Mouse (Mus musculus) MEL (cell line): Measurements from ENCODE around the gene Dmac2.

Experiments used
- BHLHE40 ChIP-seq: IDR thresholded peaks from 2 replicates; pipeline ENCODE4 v1.6.1; 2012; ENCODE audit warnings: low read depth, mild to moderate bottlenecking, inconsistent platforms, low read length, improper control_type of control experiment, borderline replicate concordance
- CTCF ChIP-seq, 3 experiments: IDR thresholded peaks in 2 of 3; conservative IDR thresholded peaks in 1 of 3; 2 replicates each; pipeline ENCODE4 v1.5.1; 2011 to 2012; ENCODE audit warnings: low read length in 3 of 3, low read depth in 2 of 3, mild to moderate bottlenecking in 2 of 3, improper control_type of control experiment in 1 of 3, inconsistent platforms in 1 of 3, mixed read lengths in 1 of 3, moderate library complexity in 1 of 3; ENCODE audit not compliant: control insufficient read depth in 1 of 3, insufficient read depth in 1 of 3, poor library complexity in 1 of 3, severe bottlenecking in 1 of 3
- HCFC1 ChIP-seq: IDR thresholded peaks from 2 replicates; pipeline ENCODE4 v1.6.1; 2012; ENCODE audit warnings: low read depth, mild to moderate bottlenecking, inconsistent platforms, low read length, improper control_type of control experiment, moderate library complexity
- KAT2A ChIP-seq: conservative IDR thresholded peaks from 2 replicates; pipeline ENCODE4 v1.6.1; 2012; ENCODE audit warnings: low read depth, low read length, improper control_type of control experiment, inconsistent platforms
- MXI1 ChIP-seq: IDR thresholded peaks from 2 replicates; pipeline ENCODE4 v1.6.1; 2011; ENCODE audit warnings: mild to moderate bottlenecking, low read depth, low read length, improper control_type of control experiment
- NELFE ChIP-seq: IDR thresholded peaks from 2 replicates; pipeline ENCODE4 v1.6.1; 2011; ENCODE audit warnings: low read depth, low read length, improper control_type of control experiment
- POLR2AphosphoS5 ChIP-seq: IDR thresholded peaks from 2 replicates; pipeline ENCODE4 v1.6.1; 2012; ENCODE audit warnings: low read depth, borderline replicate concordance, mild to moderate bottlenecking, inconsistent platforms, low read length, moderate library complexity, mixed read lengths
- RAD21 ChIP-seq: IDR thresholded peaks from 2 replicates; pipeline ENCODE4 v1.6.1; 2011; ENCODE audit warnings: mild to moderate bottlenecking, low read depth, low read length, improper control_type of control experiment
- ZMIZ1 ChIP-seq: IDR thresholded peaks from 2 replicates; pipeline ENCODE4 v1.6.1; 2012; ENCODE audit warnings: low read depth, mild to moderate bottlenecking, inconsistent platforms, low read length, improper control_type of control experiment, moderate library complexity

- no peak for TF ChIP-seq KAT2A
- peak; percentile 55 to 66 (median 55) for TF ChIP-seq CTCF (IDR thresholded peaks at IDR 0.05 in 2 of 3, conservative IDR thresholded peaks at IDR 0.05 in 1 of 3; ENCODE audit: control insufficient read depth in 1 of 3, insufficient read depth in 1 of 3, low read depth in 2 of 3, low read length in 3 of 3, poor library complexity in 1 of 3, severe bottlenecking in 1 of 3)
- TF ChIP-seq MXI1 = no peak
- no peak for TF ChIP-seq POLR2AphosphoS5
- TF ChIP-seq HCFC1 = no peak
- TF ChIP-seq NELFE = no peak
- no peak for TF ChIP-seq BHLHE40
- peak; percentile 13 for TF ChIP-seq RAD21
- TF ChIP-seq ZMIZ1 = no peak
Observed at GRCm38 (mm10) chr7:25672442-25672841, 53.2 kb downstream of the Dmac2 start.
